Mouse (Mus musculus): Measurements from ENCODE around the gene Ralgps1. TPM values are rescaled to one million over a fixed set of nuclear protein-coding genes. Genes with fewer than 3 reads are reported as not detected.

Gene Ralgps1
- total and polyA plus RNA-seq, 3 experiments: 0.62 to 2.1 (median 1.5) TPM

DNA sequence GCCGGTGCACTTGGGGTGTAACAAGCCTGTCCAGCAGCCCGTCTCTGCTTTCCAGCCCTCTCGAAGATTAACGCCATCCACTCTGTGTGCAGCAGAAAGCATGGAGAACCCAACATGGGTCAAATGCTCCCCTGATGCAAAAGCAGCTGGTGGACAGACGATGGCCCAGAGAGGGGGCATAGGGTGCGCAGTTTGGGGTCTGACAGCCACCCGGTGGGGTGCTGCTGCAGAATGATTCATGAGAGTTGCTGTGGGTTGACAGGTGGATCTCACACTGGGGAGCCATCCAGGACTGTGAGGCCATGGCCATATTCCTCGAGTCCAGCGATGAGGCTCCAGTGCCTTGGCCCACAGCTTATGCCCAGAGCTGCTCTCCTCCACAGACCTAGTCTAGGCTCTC lies 234.0 kb downstream of the Ralgps1 start:
- Histone ChIP-seq H3K36me3 (replicated peaks in 1 of 2; ENCODE audit: control insufficient read depth in 1 of 2, insufficient read depth in 1 of 2, low read length in 1 of 2) (no peaks in the 10 kb centered on the region), H3K27me3 (replicated peaks) (peaks cover 13% of the 10 kb centered on the region), H3K9ac (ENCODE audit: insufficient read depth, low read depth) (no peak overlapping the region), H3K27ac (ENCODE audit: insufficient read depth, low read depth) (no peak overlapping the region), H3K79me2 (replicated peaks; ENCODE audit: control insufficient read depth, extremely low read depth, insufficient read depth, poor library complexity, severe bottlenecking) (no peaks in the 10 kb centered on the region), H3K4me2 (ENCODE audit: insufficient read depth, low read depth, poor library complexity, severe bottlenecking) (no peak overlapping the region), H3K4me3 (replicated peaks in 1 of 3; ENCODE audit: low read depth in 2 of 3, low read length in 2 of 3, poor library complexity in 1 of 3) (no peak overlapping the region), H3K4me1 (ENCODE audit: control insufficient read depth in 1 of 2, insufficient read depth in 2 of 2) (0 out of 4 replicates have a peak, but pooled peaks cover 0 to 6% of the 10 kb centered on the region in 2 experiments), H3K9me3 (replicated peaks; ENCODE audit: low read length) (no peaks in the 10 kb centered on the region)
- TF ChIP-seq MAFK (IDR thresholded peaks at IDR 0.05; ENCODE audit: insufficient replicate concordance, low read length) (no peak), PAX5 (IDR thresholded peaks at IDR 0.05; ENCODE audit: low read length) (no peak), NELFE (IDR thresholded peaks at IDR 0.05; ENCODE audit: low read depth, low read length) (no peak), ZKSCAN1 (IDR thresholded peaks at IDR 0.05; ENCODE audit: borderline replicate concordance, low read depth, low read length) (no peak), BHLHE40 (IDR thresholded peaks at IDR 0.05; ENCODE audit: low read depth, low read length) (no peak), ZNF384 (IDR thresholded peaks at IDR 0.05; ENCODE audit: low read depth, low read length) (no peak)
- dilution Hi-C loops (cut with MboI; ENCODE audit: extremely low pct_ligation_motif_present, extremely low pct_unique_long_range_greater_than_20kb, low sequenced_read_pairs) (no loop called here), in situ Hi-C loops (cut with MboI; ENCODE audit: low pct_ligation_motif_present, low pct_unique_long_range_greater_than_20kb, low sequenced_read_pairs) (no loop called here)
- DNase-seq (ENCODE audit: extremely low read depth): no peak

DNA sequence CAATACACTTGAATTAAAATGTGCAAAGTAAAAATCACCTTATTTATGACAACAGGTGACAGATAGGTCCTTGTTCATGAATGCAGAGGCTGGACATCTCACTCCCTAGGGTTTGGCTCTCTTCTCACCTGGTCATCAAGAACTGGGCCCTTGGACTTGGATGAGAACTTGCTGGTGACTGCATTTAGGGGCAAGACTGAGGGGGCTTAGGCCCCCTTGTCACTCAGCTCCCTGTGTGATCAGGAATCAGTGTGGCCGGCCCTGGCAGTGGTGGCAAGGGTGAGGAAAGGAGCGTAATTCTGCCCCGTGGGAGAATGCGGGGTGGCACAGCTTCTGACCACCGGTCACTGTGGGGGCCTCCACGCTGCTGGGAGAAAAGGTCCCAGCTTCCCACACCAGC lies 234.9 kb downstream of the Ralgps1 start:
- TF ChIP-seq BHLHE40 (IDR thresholded peaks at IDR 0.05; ENCODE audit: low read depth, low read length): no peak
- TF ChIP-seq HCFC1 (IDR thresholded peaks at IDR 0.05; ENCODE audit: low read depth, low read length): no peak
- TF ChIP-seq MXI1 (IDR thresholded peaks at IDR 0.05; ENCODE audit: low read depth, low read length): no peak
- TF ChIP-seq USF2 (conservative IDR thresholded peaks at IDR 0.05; ENCODE audit: low read depth, low read length): no peak
- no peak for TF ChIP-seq NRF1 (IDR thresholded peaks at IDR 0.05; ENCODE audit: low read depth, low read length)
- TF ChIP-seq KAT2A (IDR thresholded peaks at IDR 0.05; ENCODE audit: insufficient replicate concordance, low read length): no peak
- TF ChIP-seq ZC3H11A (IDR thresholded peaks at IDR 0.05; ENCODE audit: low read depth, low read length): no peak
- TF ChIP-seq MAFK (IDR thresholded peaks at IDR 0.05; ENCODE audit: insufficient replicate concordance, low read length): no peak
- TF ChIP-seq POLR2AphosphoS2 (IDR thresholded peaks at IDR 0.05; ENCODE audit: low read depth, low read length): no peak
- no peak for TF ChIP-seq E2F4 (IDR thresholded peaks at IDR 0.05; ENCODE audit: insufficient replicate concordance, low read depth, low read length)
- TF ChIP-seq TCF12 (IDR thresholded peaks at IDR 0.05; ENCODE audit: low read depth, low read length): no peak
- no peak for TF ChIP-seq MAZ (IDR thresholded peaks at IDR 0.05; ENCODE audit: low read depth, low read length)
- TF ChIP-seq MAX (IDR thresholded peaks at IDR 0.05; ENCODE audit: low read length): no peak
- TF ChIP-seq PAX5 (IDR thresholded peaks at IDR 0.05; ENCODE audit: low read length): no peak
- no peak for TF ChIP-seq GABPA (IDR thresholded peaks at IDR 0.05; ENCODE audit: insufficient replicate concordance, low read depth, low read length)
- no peak for TF ChIP-seq JUN (IDR thresholded peaks at IDR 0.05; ENCODE audit: insufficient read depth, low read depth, low read length)
- TF ChIP-seq ETS1 (conservative IDR thresholded peaks at IDR 0.05; ENCODE audit: low read depth, low read length): no peak
- no peak for TF ChIP-seq NELFE (IDR thresholded peaks at IDR 0.05; ENCODE audit: low read depth, low read length)
- no peak for TF ChIP-seq TBP (conservative IDR thresholded peaks at IDR 0.05; ENCODE audit: low read depth, low read length)

More for the DNA sequence above, 234.9 kb downstream of the Ralgps1 start:
- no peak overlapping the region for H3K4me3 ChIP-seq (replicated peaks in 1 of 3; ENCODE audit: low read depth in 2 of 3, low read length in 2 of 3, poor library complexity in 1 of 3)
- in situ Hi-C loops (cut with MboI; ENCODE audit: low pct_ligation_motif_present, low pct_unique_long_range_greater_than_20kb, low sequenced_read_pairs) (no loop called here), dilution Hi-C loops (cut with MboI; ENCODE audit: extremely low pct_ligation_motif_present, extremely low pct_unique_long_range_greater_than_20kb, low sequenced_read_pairs) (no loop called here)
- H3K9me3 ChIP-seq (replicated peaks; ENCODE audit: low read length): no peaks in the 10 kb centered on the region
- no peak overlapping the region for H3K27ac ChIP-seq (ENCODE audit: insufficient read depth, low read depth)
- H3K4me1 ChIP-seq (ENCODE audit: control insufficient read depth in 1 of 2, insufficient read depth in 2 of 2): peaks cover 0 to 14% of the 10 kb centered on the region in 2 experiments; a peak in 2 of 4 replicates
- H3K27me3 ChIP-seq (replicated peaks): peaks cover 16% of the 10 kb centered on the region
- no peak for DNase-seq (ENCODE audit: extremely low read depth)
- H3K36me3 ChIP-seq (replicated peaks in 1 of 2; ENCODE audit: control insufficient read depth in 1 of 2, insufficient read depth in 1 of 2, low read length in 1 of 2): no peaks in the 10 kb centered on the region
- no peak overlapping the region for H3K4me2 ChIP-seq (ENCODE audit: insufficient read depth, low read depth, poor library complexity, severe bottlenecking)
- no peaks in the 10 kb centered on the region for H3K79me2 ChIP-seq (replicated peaks; ENCODE audit: control insufficient read depth, extremely low read depth, insufficient read depth, poor library complexity, severe bottlenecking)
- no peak overlapping the region for H3K9ac ChIP-seq (ENCODE audit: insufficient read depth, low read depth)

All from CH12.LX (cell line).